Mouse (Mus musculus): ENCODE measurements around the gene Mettl23.

DNA sequence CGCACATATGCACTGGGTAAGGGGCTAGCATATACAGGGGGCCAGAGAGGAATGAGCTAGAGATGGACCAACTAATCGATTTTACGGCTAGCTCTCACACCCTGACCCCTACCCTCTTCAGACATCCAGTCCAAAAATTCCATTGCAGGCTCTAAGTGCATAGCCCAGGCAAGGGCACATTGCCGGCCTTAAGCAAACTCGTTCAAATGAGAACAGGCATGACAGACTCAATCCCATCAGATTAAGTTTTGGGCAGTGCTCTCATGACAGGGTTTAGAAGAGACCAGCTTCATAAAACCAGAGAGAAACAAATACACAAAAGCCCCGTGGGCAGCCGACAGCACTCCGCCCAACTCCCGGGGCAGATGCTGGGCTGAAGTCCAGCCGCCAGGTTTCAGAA, 20.9 kb upstream of the Mettl23 start:
- TF ChIP-seq CTCF (IDR thresholded peaks at IDR 0.05; ENCODE audit: low read depth, low read length) (no peak), EP300 (IDR thresholded peaks at IDR 0.05; ENCODE audit: insufficient read depth, low read depth, low read length) (no peak)
